Mouse (Mus musculus): ENCODE results near the gene Cyb5r1. TPM values are rescaled to one million over a fixed set of nuclear protein-coding genes. Genes with fewer than 3 reads are reported as not detected.

Cyb5r1 gene
- total RNA-seq, 2 experiments from 2014 or later: 28.7 to 33.2 TPM

DNA sequence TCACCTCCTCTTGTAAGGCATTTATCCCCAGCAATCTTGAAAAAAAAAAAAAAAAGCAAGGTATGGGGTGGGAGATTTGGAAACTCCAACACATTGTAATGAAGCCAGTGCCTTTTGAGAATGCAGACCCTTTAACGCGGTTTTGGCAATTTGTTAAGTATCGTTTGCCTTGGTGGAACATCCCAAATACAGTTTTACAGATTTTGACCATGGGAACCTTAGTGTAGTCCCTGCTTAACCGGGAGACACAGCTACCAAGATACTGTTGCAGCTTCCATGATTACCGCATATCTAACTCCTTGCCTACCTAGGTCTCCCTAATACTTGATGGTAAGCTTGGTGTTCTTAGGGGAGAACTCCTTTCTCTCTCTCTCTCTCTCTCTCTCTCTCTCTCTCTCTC, 50.7 kb downstream of the Cyb5r1 start:
- DNase-seq (ENCODE audit: extremely low spot score in 1 of 2, low spot score in 1 of 2): no peak

DNA sequence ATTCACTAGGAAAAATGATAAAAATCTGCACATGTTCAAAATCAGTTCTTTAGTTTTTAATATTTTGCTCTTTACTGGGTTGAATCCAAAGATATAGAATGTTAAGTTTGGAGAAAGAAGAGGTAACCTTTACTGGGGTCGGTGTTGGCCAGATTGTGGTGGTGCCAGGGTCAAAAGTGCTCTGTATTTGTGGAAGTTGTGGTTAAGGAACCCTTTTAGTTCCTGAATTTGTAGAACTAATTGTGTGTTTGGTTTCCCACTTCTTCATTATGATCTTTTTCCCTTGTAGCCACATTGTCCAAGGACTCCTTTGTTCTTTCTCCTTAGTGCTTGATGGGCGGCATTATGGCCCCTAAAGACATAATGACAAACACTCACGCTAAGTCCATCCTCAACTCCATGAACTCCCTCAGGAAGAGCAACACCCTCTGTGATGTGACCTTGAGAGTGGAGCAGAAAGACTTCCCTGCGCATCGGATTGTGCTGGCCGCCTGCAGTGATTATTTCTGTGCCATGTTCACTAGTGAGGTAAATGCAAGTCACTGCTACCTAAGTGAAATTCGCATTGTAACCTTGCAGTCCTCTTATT, 52.9 kb downstream of the Cyb5r1 start:
- no peak for DNase-seq (ENCODE audit: extremely low spot score in 1 of 2, low spot score in 1 of 2)

DNA sequence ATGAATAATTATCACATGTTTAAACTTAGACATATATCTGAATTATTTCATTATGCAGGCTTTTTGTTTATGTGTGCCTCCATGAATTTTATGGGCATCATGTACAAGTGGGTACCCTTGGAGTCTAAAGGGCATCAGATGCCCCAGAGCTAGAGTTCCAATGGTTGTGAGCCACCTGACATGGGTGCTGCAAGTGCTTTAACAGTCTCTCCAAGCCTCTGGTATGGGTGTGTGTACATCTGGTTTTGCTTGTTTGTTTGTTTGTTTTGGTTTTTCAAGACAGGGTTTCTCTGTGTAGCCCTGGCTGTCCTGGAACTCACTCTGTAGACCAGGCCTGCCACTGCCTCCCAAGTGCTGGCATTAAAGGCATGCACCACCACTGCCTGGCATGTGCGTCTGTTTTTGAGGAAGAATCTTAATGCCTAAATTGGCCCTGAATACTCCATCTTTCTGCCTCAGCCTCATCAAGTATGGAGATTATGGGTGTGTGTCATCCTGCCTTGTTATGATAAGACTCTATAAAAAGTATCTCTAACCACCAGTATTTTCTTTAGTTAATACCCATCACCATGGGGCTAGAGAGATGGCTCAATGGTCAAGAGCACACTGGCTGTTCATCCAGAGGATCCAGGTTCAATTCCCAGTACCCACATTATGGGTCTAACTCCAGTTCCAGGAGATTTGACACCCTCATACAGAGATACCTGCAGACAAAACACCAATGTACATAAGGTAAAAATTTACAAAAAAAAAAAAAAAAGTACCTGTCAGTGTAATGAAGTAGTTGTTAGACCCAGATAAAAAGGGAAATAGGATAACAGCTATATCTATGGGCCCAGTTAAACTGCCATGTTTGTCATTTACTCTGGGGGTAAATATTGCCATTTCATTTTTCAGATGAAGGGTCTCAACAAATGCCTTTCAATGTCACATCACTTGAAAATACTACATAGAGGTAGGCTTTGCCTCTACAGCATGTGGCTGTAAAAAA, 55.2 kb downstream of the Cyb5r1 start:
- DNase-seq (ENCODE audit: extremely low spot score in 1 of 2, low spot score in 1 of 2): no peak

Other genes with a start within 250 kb of the Cyb5r1 start
- 10 to 100 TPM in 1 of 2 experiments, 1 to 10 TPM in 1; 7.3 to 10.8 TPM for gene Chil1, start 223.4 kb upstream of the Cyb5r1 start, total RNA-seq (2021)
- under 1 TPM; 0.17 to 0.19 TPM for gene Mybph, start 212.1 kb upstream of the Cyb5r1 start, total RNA-seq (2021)
- 100 to 1,000 TPM; 224 to 230 TPM for gene Adora1, start 170.1 kb upstream of the Cyb5r1 start, total RNA-seq (2021)
- gene Myog, start 115.6 kb upstream of the Cyb5r1 start, total RNA-seq (2021): not detected
- gene Ppfia4, start 72.6 kb upstream of the Cyb5r1 start, total RNA-seq (2021): 10 to 100 TPM; 69.3 to 78.8 TPM
- 10 to 100 TPM; 73.0 to 91.4 TPM for gene Tmem183a, start 43.6 kb upstream of the Cyb5r1 start, total RNA-seq (2021)
- not detected for gene 4933406M09Rik, start 19.6 kb upstream of the Cyb5r1 start, total RNA-seq (2021)
- gene Adipor1, start 9.8 kb downstream of the Cyb5r1 start, total RNA-seq (2021): 10 to 100 TPM; 58.7 to 61.1 TPM
- 10 to 100 TPM; 40.2 to 43.8 TPM for gene Klhl12, start 50.0 kb downstream of the Cyb5r1 start, total RNA-seq (2021)
- gene Rabif, start 89.1 kb downstream of the Cyb5r1 start, total RNA-seq (2021): 10 to 100 TPM; 23.6 to 28.2 TPM
- not detected for gene Mgat4e, start 144.1 kb downstream of the Cyb5r1 start, total RNA-seq (2021)
- 10 to 100 TPM; 71.1 to 75.3 TPM for gene Kdm5b, start 154.6 kb downstream of the Cyb5r1 start, total RNA-seq (2021)
- 10 to 100 TPM; 22.2 to 23.6 TPM for gene Syt2, start 241.1 kb downstream of the Cyb5r1 start, total RNA-seq (2021)